Mouse (Mus musculus) kidney, postnatal 10 days (tissue): ENCODE measurements around the gene Olfr1076.
"Not testable (repeated sequence)": the region's sequence is repeated elsewhere in the genome, so short reads cannot be mapped to it uniquely, and the experiment has no call there.

Source experiments
- DNase-seq: peaks from one replicate; pipeline ENCODE4 v3.0.0; 2021; ENCODE audit warnings: mixed read lengths

The Olfr1076 gene

GRCm38 (mm10) chr2:86508161-86508560 is at the start of gene Olfr1076:
Olfr1076 (plus strand) TSS chr2:86508461.
- DNase-seq: no peak

GRCm38 (mm10) chr2:86460434-86460833 is 47.8 kb upstream of the Olfr1076 start:
- DNase-seq: no peak

GRCm38 (mm10) chr2:86464442-86465109 is 43.7 kb upstream of the Olfr1076 start:
- peak; percentile 68 for DNase-seq

GRCm38 (mm10) chr2:86487286-86487685 is 21.0 kb upstream of the Olfr1076 start, which contains the start of gene Olfr228:
Olfr228 (minus strand) TSS chr2:86487386.
- no peak for DNase-seq

GRCm38 (mm10) chr2:86530991-86531390 is 22.7 kb downstream of the Olfr1076 start:
- no peak for DNase-seq

- DNase-seq: no peak
These were observed 34.1 kb downstream of the Olfr1076 start, which contains the start of gene Olfr1079 for GRCm38 (mm10) chr2:86542380-86542779. Olfr1079 (minus strand) TSS chr2:86542480.

GRCm38 (mm10) chr2:86558135-86558534 is 49.9 kb downstream of the Olfr1076 start, which contains the start of gene Olfr1080:
Olfr1080 (minus strand) TSS chr2:86558235.
- DNase-seq: not testable (repeated sequence)
